Mouse (Mus musculus): ENCODE results near the gene Gjb4.

- no peak for TF ChIP-seq POLR2A (IDR thresholded peaks at IDR 0.05; ENCODE audit: insufficient read depth, low read depth, low read length)
- no peak for TF ChIP-seq CTCF (IDR thresholded peaks at IDR 0.05; ENCODE audit: insufficient read depth, low read depth, low read length)
These were observed 39.3 kb downstream of the Gjb4 start for GRCm38 (mm10) chr4:127314585-127314984.
